Mouse (Mus musculus) small intestine, adult 2 months (tissue): Measurements from ENCODE around the gene Ccl20. TPM values are rescaled to one million over a fixed set of nuclear protein-coding genes. Genes with fewer than 3 reads are reported as not detected.

Experiments
- H3K27ac ChIP-seq: fragments of 200-500 bp; 2 replicates; pipeline ENCODE4 v1.5.1; 2012; ENCODE audit warnings: low read depth, low read length, control low read depth, inconsistent platforms; ENCODE audit not compliant: insufficient read depth
- H3K27me3 ChIP-seq: fragments of 200-500 bp; 2 replicates; pipeline ENCODE4 v1.6.1; 2012; ENCODE audit warnings: mild to moderate bottlenecking, moderate library complexity, low read length, inconsistent platforms; ENCODE audit not compliant: control insufficient read depth, insufficient read depth
- H3K36me3 ChIP-seq: fragments of 200-500 bp; 2 replicates; pipeline ENCODE4 v1.6.1; 2012; ENCODE audit warnings: mild to moderate bottlenecking, low read length, control low read depth, inconsistent platforms; ENCODE audit not compliant: control insufficient read depth, insufficient read depth
- H3K4me1 ChIP-seq: fragments of 200-500 bp; 2 replicates; pipeline ENCODE4 v1.6.1; 2012; ENCODE audit warnings: low read length, inconsistent platforms, mixed read lengths; ENCODE audit not compliant: control insufficient read depth, insufficient read depth, insufficient read length
- H3K4me3 ChIP-seq: fragments of 200-500 bp; 2 replicates; pipeline ENCODE4 v1.5.1; 2012; ENCODE audit warnings: low read depth, mild to moderate bottlenecking, control low read depth, inconsistent platforms, low read length, moderate library complexity
- CTCF ChIP-seq: fragments of 200-500 bp; IDR thresholded peaks from 2 replicates; pipeline ENCODE4 v1.5.1; 2012; ENCODE audit warnings: low read depth, mild to moderate bottlenecking, control low read depth, inconsistent platforms, low read length, moderate library complexity, mixed read lengths; ENCODE audit not compliant: insufficient replicate concordance, insufficient read length; ENCODE audit errors: extremely low read depth
- POLR2A ChIP-seq: fragments of 200-500 bp; IDR thresholded peaks from 2 replicates; pipeline ENCODE4 v1.6.1; 2012; ENCODE audit warnings: low read depth, mild to moderate bottlenecking, control low read depth, inconsistent platforms, low read length, moderate library complexity
- WGBS: fragments of 180-500 bp; shearing (Covaris S2); methylation state at CpG from one replicate; pipeline ENCODE4 v1.1.7; 2018; 5-methylcytosine and 5-hydroxymethylcytosine counted together
- polyA plus RNA-seq: library from polyadenylated mRNA; depleted of rRNA; stranded (reverse); fragments of >200 nt; gene quantifications from 2 replicates; pipeline ENCODE4 v1.2.3, GENCODE M21; 2012; rRNA removed

Gene Ccl20
- 4.1 and 15.3 TPM in 2 replicates for polyA plus RNA-seq

DNA sequence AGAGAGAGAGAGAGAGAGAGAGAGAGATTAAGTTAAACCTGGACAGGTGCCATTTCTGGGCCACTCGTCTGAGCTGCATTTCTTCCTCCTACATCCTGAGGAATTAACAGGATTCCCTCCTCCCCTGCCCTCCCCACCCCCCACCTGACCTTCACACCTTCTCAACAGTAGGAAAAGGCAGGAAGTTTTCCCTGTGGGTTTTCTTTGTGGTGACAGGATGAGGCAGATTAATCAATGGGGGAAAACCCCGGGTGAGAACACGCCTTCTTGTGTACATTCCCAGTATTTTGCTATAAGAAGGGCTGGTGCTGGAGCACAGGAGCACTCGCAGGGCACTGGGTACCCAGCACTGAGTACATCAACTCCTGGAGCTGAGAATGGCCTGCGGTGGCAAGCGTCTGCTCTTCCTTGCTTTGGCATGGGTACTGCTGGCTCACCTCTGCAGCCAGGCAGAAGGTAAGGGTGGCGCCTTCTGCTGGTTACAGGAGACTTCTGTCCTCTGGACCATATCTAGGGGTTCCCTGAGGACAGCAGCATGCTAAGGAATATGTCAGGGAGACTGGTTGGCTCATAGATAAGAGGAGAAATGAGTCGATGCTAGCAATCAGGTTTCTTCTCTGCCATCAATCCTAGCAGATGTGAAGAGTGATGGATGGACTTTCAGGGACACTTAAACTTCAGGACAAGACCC is at the start of gene Ccl20:
Ccl20 (plus strand) TSS at position 320 of the 691 bp plus-strand sequence.
- no peak for TF ChIP-seq CTCF
- no peak for TF ChIP-seq POLR2A
- Histone ChIP-seq H3K4me3 (peak within 1 kb of the TSS; percentile 2; the same call in 1 of the 2 replicates), H3K4me1 (peaks cover 7% of the 10 kb centered on the region), H3K36me3 (no peaks in the 10 kb centered on the region), H3K27me3 (no peaks in the 10 kb centered on the region), H3K27ac (peak within 1 kb of the TSS; percentile 72)
- 13% methylated on average over 8 of the region's 8 CpGs for WGBS

DNA sequence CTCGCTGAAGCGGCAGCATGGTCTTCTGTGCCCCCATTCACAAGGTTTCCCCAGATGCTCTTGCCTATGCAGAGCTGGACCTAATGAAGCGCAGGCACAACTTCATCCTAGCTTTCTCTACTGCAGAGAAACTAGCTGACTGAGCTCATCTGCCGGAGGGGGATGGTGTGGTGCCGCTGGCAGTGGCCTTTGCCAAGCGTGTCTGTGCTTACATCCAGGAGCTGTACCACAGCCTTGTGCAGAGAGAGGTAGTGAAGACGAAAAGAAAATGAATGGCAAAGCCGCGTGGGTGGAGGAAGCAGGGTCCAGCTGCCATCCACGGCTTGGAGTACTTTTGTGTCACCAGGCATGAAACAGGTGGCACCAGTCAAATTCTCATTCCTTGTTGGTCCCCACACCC is 49.4 kb upstream of the Ccl20 start:
- 0 out of 2 replicates have a peak, but pooled peaks cover 4% of the 10 kb centered on the region for H3K27me3 ChIP-seq
- no peak for TF ChIP-seq POLR2A
- H3K4me1 ChIP-seq = no peaks in the 10 kb centered on the region
- no peak overlapping the region for H3K27ac ChIP-seq
- 90% methylated on average over 10 of the region's 10 CpGs for WGBS
- no peaks in the 10 kb centered on the region for H3K36me3 ChIP-seq
- H3K4me3 ChIP-seq = no peak overlapping the region

DNA sequence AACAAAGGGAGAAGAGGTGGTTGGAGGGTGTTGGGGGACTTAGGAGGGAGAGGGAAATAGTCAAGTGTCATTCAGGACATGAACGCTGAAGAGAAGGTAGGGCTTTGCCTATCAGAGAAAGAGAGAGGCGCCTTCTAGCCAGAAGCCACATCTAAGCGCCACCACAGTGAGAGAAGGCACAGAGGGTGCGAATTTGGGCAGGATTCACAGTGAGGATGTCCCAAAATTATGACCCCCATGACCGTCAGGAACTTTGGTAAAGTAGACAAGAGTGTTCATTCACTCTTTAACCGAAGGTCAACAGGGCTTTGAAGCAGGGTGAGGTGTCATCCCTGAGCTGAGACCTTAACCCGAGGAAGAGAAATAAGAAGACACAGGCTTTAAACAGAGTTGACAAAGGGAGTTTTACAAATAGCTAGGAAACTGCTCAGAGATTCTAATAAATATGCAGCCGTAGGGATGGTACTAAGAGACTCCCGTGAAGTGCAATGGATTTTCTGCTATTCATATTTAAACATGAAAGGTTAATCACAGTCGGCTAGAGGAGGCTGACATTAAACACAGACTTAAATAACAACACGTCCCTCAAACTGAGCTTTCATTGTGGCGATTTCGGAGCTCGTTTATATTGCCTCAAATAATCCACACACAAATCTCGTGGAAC is 40.9 kb upstream of the Ccl20 start:
- WGBS = 51% methylated on average over 15 of the region's 15 CpGs
- 0 out of 2 replicates have a peak, but pooled peaks cover 5% of the 10 kb centered on the region for H3K27me3 ChIP-seq
- no peak overlapping the region for H3K4me3 ChIP-seq
- TF ChIP-seq POLR2A (no peak), CTCF (no peak)
- H3K36me3 ChIP-seq = no peaks in the 10 kb centered on the region
- H3K4me1 ChIP-seq = no peaks in the 10 kb centered on the region
- H3K27ac ChIP-seq = no peak overlapping the region

DNA sequence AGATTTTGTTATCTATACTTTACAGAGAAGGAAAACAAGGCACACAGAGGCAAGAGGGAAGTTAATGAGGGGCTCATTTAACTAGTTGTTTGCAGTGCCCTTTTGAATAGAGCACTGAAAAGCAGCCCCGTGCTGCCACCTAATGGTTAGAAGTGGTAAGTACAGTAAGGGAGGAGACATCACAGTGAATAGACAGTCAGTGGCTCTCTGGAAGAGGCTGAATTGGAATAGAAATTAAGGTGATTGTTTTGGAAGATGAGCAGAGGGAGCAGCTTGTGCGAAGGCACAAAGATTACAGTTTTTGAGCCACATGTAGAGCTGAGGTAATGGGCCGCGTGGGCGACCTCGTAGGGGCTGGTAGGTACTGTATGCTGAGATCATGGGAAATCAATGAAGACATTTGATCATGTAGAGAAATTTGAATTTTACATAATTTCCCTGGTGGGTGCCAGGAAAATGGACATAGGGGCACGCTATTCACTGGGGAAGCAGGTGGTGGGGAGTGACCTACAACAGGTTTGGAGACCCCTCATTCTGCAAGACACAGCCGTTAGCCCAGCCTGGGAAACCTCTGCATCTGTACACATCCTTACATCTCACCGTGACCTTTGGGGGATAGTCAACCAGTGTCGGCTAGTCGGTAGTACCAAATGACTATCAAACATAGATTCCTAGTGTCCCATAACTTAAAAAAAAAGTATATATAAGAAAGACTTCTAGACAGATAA is 40.2 kb upstream of the Ccl20 start:
- Histone ChIP-seq H3K27me3 (0 out of 2 replicates have a peak, but pooled peaks cover 5% of the 10 kb centered on the region), H3K4me1 (no peaks in the 10 kb centered on the region), H3K27ac (no peak overlapping the region), H3K4me3 (no peak overlapping the region), H3K36me3 (no peaks in the 10 kb centered on the region)
- 64% methylated on average over 11 of the region's 11 CpGs for WGBS
- TF ChIP-seq POLR2A = no peak
- TF ChIP-seq CTCF = peak; percentile 27; the same call in 1 of the 2 replicates

DNA sequence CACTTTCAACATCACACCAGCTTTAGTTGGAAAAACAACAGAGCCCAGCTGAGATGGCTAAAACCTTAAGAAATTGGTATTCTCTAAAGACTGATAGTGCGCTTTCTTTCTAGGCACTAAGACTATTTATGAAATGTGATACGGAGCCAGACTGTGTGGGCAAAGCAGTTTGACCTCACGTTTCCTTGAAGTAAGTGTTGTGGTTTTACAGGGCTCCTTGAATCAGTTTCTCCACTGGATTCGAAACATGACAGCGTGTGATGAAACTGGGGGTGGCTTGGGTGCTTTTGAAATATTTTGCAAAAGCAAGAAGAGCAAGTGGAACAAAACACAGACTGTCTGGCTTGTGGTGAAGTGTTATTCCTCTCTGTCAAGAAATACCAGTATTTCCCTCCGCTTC is 39.5 kb upstream of the Ccl20 start:
- 83% methylated on average over 6 of the region's 6 CpGs for WGBS
- H3K4me1 ChIP-seq = no peaks in the 10 kb centered on the region
- H3K27me3 ChIP-seq = 0 out of 2 replicates have a peak, but pooled peaks cover 5% of the 10 kb centered on the region
- H3K27ac ChIP-seq = no peak overlapping the region
- no peak overlapping the region for H3K4me3 ChIP-seq
- no peaks in the 10 kb centered on the region for H3K36me3 ChIP-seq
- TF ChIP-seq POLR2A (no peak), CTCF (no peak)

DNA sequence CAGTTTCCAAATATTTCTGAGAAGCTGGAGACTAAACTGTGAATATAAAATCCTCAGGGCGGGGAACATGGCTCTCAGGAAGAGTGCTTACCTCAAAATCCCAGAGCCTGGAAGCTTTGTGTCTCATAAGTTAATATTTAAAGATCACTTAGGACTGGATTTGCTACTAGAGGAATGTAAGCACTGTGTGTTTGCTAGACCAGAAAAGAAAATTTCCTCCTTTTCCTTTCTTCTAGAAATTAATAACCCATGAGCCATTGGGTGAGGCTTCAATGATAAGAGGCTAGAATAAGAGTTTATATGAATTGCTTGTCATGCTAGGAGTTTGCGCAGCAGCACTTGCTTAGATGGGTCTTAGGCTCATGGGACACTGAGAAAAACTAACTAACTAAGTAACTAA is 31.8 kb upstream of the Ccl20 start:
- H3K27ac ChIP-seq = no peak overlapping the region
- WGBS = 49% methylated on average over 2 of the region's 2 CpGs
- H3K4me1 ChIP-seq = no peaks in the 10 kb centered on the region
- no peaks in the 10 kb centered on the region for H3K27me3 ChIP-seq
- no peak for TF ChIP-seq CTCF
- TF ChIP-seq POLR2A = no peak
- no peaks in the 10 kb centered on the region for H3K36me3 ChIP-seq
- H3K4me3 ChIP-seq = no peak overlapping the region

DNA sequence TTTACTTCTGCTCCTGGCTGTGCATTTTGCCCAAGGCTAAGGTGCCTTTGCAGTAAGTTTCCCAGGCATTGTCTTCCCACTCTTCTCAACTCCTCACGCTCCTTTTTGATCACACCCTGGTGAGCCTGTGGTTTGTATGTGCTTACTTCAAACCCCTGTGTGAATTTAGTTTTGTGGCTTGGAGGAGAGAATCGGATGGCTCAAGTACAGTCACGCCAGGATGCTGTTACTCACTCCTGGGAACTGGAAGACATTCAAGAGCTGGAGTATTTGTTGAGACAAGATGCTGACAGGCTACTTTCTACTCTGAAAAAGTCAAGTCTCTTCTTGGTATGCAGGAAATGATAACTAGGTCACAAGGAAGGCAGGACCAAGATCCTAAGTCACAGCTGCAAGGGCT is 25.3 kb upstream of the Ccl20 start:
- Histone ChIP-seq H3K27me3 (no peaks in the 10 kb centered on the region; the same call in 1 of the 2 replicates), H3K4me1 (peaks cover 3% of the 10 kb centered on the region; the same call in 1 of the 2 replicates), H3K4me3 (no peak overlapping the region), H3K27ac (no peak overlapping the region), H3K36me3 (no peaks in the 10 kb centered on the region)
- TF ChIP-seq POLR2A (no peak), CTCF (no peak)
- 77% methylated on average over 3 of the region's 3 CpGs for WGBS
